Mouse (Mus musculus) right cerebral cortex, postnatal 25 days (tissue): ENCODE results near the gene Rapsn.

ENCODE experiments used
- DNase-seq: peaks from one replicate; pipeline ENCODE4 v3.0.0; 2022

Rapsn gene

GRCm38 (mm10) chr2:91053934-91054382 is 18.5 kb downstream of the Rapsn start, which contains the start of gene Psmc3:
Gene Psmc3 (plus strand): TSS chr2:91054009.
- DNase-seq = peak; percentile 97

DNA sequence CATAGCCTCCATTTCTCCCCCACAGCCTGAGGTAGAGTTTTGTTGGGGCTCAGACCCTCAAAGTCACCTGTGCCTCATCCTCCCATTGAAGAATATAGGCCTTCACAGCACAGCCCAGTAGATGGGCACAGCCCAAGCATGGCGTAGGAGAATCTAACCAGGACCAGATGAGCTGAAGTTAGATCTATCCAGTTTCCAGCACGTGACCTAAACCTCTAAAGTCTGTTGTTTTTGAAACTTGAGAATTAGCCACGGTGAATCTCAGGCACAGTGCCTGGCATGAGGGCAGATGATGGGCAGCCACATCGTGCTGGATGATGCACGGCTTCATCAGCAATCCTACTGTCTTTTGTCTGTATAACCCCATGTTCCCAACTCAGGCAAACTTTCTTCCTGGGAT is 23.0 kb downstream of the Rapsn start:
- no peak for DNase-seq

- no peak for DNase-seq
These were observed 24.0 kb downstream of the Rapsn start for GRCm38 (mm10) chr2:91059376-91059775.

DNA sequence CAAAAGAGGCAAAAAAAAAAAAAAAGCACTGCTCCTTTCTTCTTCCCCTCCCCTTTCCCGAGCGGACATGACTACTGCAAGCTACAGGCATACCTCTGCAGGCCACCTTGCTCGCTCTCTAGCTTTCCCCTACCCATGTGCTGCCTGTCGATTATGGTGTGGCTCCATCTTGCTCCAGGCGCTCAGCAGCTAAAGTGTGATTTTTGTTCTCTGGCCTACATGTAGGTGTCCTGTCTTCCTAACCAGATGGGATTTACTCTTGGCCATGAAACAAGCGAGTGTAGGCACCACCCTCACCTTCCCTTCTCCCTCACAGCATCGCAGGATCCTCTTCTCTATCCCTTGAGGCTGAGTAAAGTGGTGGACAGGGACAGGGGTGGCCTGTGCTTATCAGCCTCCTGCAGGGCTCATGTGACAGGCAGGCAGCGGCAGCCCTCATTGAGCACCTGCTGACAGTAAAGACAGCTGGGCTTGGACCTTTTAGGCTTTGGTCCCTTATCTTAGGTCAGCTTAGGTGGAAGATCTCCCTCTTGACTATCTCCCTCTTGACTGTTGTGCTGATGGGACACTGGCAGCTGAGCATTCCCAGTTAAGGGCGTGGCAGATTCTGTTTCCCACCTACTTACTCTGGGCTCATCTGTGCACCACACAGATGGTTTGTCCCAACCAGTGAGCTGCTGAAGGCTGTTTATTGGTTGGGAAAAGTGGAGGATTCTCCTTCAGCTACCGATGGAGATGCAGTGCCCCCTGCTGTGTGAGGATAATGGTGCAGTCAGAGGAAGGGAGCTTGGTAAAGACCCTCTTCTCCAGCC is 25.3 kb downstream of the Rapsn start:
- peak; percentile 72 for DNase-seq

DNA sequence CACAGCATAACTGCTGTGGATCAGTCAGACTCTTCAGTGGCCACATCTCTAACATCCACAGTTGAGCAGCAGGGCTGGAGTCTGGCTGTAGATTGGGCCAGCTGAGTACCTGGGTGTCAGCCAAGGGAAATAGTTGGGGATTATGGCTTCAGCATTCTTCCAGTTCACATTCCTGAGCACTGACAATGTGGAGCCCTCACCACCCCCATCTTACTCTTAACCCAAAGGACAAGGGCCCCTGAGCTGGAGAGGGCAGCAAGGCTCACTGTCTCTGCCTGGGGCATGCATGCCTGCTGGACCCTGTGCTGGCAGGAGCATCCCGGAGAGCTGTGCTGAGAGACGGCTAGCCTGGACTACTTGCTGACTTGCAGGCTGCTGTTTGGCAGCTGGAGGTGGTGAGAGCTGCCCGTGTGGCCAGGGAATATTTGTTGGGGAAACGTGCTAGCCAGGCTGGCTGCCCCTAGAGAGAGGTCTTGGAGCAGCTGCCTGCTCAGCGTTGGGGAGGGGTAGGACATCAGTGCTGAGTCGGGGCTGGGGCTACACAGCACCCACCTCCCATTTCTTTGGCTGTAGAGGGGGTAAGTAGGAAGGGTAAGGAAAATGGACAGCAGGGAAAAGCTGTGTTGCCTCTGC is 26.5 kb downstream of the Rapsn start:
- no peak for DNase-seq

- DNase-seq = no peak
These were observed 27.6 kb downstream of the Rapsn start for GRCm38 (mm10) chr2:91062779-91063606.

DNA sequence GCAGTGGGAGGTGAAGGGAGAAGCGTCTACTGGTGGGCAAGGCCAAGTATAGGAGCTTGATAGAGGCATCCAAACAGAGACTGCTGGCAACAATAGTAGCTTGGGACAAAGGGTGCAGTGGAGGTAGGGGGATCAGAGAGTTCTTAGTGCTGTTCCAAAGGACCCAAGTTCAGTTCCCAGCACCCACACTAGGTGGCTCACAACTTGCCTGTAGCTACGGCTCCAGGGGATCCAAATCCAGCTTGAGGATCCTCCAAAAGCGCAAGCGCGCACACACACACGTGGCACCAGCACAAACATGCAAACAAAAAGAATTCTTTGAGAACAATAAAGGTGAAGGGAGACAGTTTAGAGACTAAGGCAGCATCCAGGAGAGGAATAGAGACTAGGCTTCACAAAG is 28.8 kb downstream of the Rapsn start:
- no peak for DNase-seq

- DNase-seq = no peak
These were observed 30.1 kb downstream of the Rapsn start for GRCm38 (mm10) chr2:91065544-91065943.

DNA sequence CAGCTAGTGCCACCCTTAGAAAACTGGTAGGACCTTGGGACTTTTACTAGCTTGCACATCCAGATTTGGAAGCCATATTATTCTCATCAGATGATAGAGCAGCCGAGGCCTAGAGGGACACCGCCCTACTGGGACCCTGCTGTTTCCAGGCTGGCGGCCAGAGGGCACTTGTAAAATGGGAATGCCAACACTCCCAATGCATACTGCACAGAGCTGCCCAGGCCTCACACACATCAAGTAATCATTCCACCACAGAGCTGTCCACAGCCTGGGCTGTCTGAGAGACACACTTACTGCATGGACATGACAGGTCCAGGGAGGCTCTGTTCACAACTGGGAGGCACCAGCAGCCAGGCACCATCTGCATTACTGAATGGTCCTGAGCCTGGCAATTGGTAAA is 31.0 kb downstream of the Rapsn start:
- no peak for DNase-seq

DNA sequence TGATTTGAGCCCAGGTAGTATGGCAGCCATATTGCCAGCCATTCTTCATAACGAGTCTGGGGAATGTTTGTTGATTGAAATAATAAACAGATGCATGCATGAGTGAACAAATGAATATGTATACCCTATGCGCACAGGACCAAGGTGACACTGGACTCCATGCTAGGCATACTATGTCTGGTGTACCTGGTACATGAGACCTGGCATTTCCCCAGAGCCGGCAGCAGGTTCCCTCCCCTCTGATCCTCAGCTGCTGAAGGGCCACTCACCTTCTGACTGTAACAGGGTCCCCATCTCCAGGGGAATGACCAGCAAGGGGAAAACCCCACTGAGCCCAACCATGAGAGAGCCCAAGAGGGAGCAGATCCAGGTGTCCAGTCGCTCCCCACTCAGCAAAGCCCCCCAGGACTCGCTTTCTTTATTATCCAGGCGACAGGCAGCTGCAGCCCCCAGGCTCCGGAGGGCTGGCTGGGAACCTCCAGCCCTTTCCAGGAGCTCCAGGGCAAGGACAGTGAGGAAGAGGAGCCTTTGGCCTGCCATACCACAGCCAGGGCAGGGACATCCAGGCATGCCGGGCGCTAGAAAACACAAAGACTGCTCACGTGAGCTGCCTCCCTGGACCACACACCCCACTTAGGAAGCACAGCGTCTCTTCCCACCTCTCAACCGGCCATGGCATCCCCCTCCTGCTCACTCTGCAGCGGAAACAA is 32.9 kb downstream of the Rapsn start:
- DNase-seq = no peak

GRCm38 (mm10) chr2:91068872-91069165 is 33.4 kb downstream of the Rapsn start:
- DNase-seq = no peak

DNA sequence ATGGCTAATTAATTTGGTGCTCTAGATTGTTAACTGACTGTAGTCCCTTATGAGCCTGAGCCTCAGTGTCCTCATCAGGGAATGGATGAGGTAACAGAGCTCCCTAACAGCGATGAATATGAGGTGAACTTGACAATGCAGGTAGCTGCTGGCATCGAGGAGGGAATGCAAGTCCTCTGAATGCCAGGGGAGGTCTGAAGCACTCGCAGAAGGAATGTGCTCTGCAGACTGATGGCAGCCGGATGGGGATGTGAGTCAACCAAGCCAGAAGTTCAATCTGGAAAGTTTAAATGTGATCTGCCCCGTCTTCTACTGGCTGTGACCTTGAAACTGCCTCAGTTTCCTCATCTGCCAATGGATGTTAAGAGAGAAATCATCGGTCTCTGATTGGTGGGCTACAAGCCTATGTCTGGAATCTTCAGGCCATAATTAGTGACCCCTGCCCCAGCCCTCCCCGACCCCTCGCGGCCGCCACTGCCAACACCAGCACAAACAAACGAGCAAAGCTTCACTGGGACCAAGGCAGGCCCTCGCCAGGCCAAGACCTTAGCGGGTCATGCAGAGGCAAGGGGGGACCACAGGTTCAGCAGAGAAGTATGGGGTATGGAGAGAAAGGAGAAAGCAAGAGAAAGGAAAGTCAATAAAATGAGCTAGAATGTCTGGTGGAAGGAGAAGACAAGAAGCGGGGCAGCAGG is 34.0 kb downstream of the Rapsn start:
- no peak for DNase-seq

DNA sequence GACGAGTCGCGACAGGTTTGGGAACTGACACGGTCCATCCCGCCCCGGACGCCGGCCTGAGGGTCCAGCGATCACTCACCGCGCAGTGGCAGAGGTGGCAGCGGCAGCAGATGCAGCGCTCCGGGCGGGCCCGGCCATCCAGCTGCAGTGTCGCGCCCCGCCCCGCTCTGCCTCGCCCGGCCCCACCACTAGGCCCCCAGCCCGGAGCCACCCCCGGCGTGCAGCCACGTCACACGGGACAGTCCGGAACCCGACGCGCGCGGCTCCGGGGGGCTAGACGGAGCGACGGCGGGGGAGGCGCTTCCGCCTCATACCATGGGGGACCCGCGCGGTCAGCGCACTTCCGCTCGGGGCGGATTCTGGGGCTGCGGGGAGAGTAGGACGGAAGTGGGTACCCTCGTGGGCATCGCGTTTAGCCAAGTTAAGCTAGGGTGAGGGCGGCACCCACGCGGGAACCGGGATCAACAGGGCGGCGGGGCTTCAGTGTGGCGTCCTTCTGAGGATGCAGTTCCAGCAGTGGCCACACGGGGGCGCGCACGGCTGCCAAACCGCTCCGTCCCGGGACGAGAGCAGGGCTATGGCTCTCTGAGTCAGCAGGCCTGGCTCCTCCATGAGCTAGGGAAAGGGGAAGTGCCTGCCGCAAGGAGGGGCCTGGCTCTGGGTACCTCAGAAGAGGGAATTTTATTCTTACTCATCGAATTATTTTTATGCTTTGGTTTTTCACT is 34.8 kb downstream of the Rapsn start, which contains the start of gene Slc39a13:
Gene Slc39a13, minus strand, starts transcription at position 342 of the 725 bp plus-strand sequence.
- DNase-seq = peak; percentile 95

- no peak for DNase-seq
These were observed 35.6 kb downstream of the Rapsn start for GRCm38 (mm10) chr2:91071059-91071458.

GRCm38 (mm10) chr2:91072092-91072491 is 36.7 kb downstream of the Rapsn start:
- no peak for DNase-seq

- no peak for DNase-seq
These were observed 42.5 kb downstream of the Rapsn start for GRCm38 (mm10) chr2:91077957-91078313.

DNA sequence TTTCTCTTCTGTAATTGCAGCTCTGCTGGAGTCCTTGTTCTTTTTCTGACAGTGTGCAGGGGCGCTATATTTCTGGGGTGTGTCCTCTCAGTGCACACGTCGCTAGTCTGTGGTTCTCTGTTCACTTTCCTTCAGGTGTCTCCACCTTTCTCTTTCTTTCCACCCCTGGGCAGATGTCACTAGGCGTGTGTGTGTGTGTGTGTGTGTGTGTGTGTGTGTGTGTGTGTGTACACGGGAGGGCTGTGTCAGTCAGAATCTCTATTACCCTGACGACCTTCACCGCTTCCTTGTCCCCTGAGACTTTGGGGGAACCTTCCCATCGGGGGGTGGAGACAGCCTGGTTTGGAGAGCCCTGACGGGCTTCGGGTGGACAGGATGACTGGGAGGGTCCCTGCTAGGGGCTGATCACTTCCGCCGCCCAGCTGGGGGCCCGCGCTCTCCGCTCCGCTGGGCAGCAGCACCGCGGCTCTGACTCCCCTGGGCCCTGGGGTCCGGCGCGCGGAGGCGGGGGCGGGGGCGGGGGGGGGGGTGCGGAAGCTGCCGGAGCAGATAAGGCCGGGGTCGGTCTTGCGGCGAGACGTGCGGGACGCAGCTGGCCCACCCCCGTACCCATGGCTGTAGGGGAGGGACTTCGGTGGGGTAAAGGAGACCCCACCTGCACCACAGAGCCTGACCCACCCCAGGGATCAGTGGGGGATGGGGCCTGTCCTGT is 43.0 kb downstream of the Rapsn start:
- no peak for DNase-seq

GRCm38 (mm10) chr2:91079026-91079384 is 43.6 kb downstream of the Rapsn start:
- DNase-seq = no peak

- DNase-seq = no peak
These were observed 45.5 kb downstream of the Rapsn start for GRCm38 (mm10) chr2:91080784-91081513.
